Mouse (Mus musculus) limb, embryonic 11.5 days (tissue): ENCODE measurements around the gene Ssh2. TPM values are rescaled to one million over a fixed set of nuclear protein-coding genes. Genes with fewer than 3 reads are reported as not detected.

Source experiments
- ATAC-seq: fragments of 200-750 bp; cut with Nextera tagmentation; 2 replicates; pipeline ENCODE4 v1.8.0; 2017; ENCODE audit warnings: low read depth; ENCODE audit not compliant: insufficient number of reproducible peaks, low FRiP score, low TSS enrichment
- DNase-seq: peaks from one replicate; pipeline ENCODE4 v3.0.0-alpha.2; 2015; ENCODE audit warnings: low spot score
- H3K27ac ChIP-seq: fragments of 300-500 bp; sonication (generic); replicated peaks from 2 replicates; pipeline ENCODE4 v1.5.1; 2014; ENCODE audit warnings: low read depth, mild to moderate bottlenecking, low read length
- H3K27me3 ChIP-seq: fragments of 300-500 bp; sonication (generic); 2 replicates; pipeline ENCODE4 v1.6.1; 2014; ENCODE audit warnings: mild to moderate bottlenecking, low read length, mixed read lengths; ENCODE audit not compliant: control insufficient read depth, insufficient read depth
- H3K36me3 ChIP-seq: fragments of 300-500 bp; sonication (generic); 2 replicates; pipeline ENCODE4 v1.6.1; 2014; ENCODE audit warnings: mild to moderate bottlenecking, low read length, moderate library complexity, mixed read lengths; ENCODE audit not compliant: control insufficient read depth, insufficient read depth
- H3K4me1 ChIP-seq: fragments of 300-500 bp; sonication (generic); 2 replicates; pipeline ENCODE4 v1.6.1; 2014; ENCODE audit warnings: low read length, mixed read lengths; ENCODE audit not compliant: control insufficient read depth, insufficient read depth
- H3K4me2 ChIP-seq: fragments of 300-500 bp; sonication (generic); 2 replicates; pipeline ENCODE4 v1.6.1; 2014; ENCODE audit warnings: low read depth, mild to moderate bottlenecking, moderate library complexity; ENCODE audit not compliant: severe bottlenecking
- H3K4me3 ChIP-seq: fragments of 300-500 bp; sonication (generic); 2 replicates; pipeline ENCODE4 v1.5.1; 2014; ENCODE audit warnings: low read depth, low read length
- H3K9ac ChIP-seq: fragments of 300-500 bp; sonication (generic); 2 replicates; pipeline ENCODE4 v1.6.1; 2014; ENCODE audit warnings: mild to moderate bottlenecking, low read length
- H3K9me3 ChIP-seq: fragments of 300-500 bp; sonication (generic); 2 replicates; pipeline ENCODE4 v1.6.1; 2016; ENCODE audit warnings: low read length; ENCODE audit not compliant: control insufficient read depth
- WGBS: fragments of 180-500 bp; shearing (Covaris S2); extraction: QIAGEN DNeasy Blood & Tissue Kit; methylation state at CpG from one replicate; pipeline ENCODE4 v1.1.7; 2014; 5-methylcytosine and 5-hydroxymethylcytosine counted together
- polyA plus RNA-seq: library from polyadenylated mRNA; unstranded; fragments of >200 nt; fragmentation: Nextera tagmentation; extraction: Ambion mirVana; gene quantifications from 2 replicates; pipeline ENCODE4 v1.2.1, GENCODE M21; 2014

Ssh2 gene
- polyA plus RNA-seq, 1 experiment from 2014 or later = 9.9 TPM

DNA sequence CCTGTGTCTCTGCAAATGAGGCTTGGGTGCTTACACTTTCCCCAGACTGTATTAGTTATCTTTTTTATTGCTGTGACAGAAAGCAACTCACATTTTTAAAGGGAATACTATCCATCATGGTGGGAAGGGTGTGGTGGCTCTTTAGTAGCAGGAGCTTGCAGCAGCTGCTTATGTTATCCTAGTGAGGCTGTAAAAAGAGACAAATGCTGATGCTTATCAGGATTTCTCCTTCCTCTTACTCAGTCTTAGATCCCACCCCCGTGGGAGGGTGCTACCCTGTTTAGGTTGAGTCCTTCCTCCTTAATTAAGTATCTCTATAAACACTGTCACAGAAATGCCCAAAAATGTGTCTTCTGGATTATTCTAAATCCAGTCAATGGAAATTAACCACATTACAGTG is 105.1 kb downstream of the Ssh2 start:
- Histone ChIP-seq H3K9ac (no peak overlapping the region), H3K4me2 (no peak overlapping the region), H3K27ac (no peak overlapping the region), H3K27me3 (no peaks in the 10 kb centered on the region), H3K4me1 (no peaks in the 10 kb centered on the region), H3K4me3 (no peak overlapping the region), H3K9me3 (no peaks in the 10 kb centered on the region), H3K36me3 (no peaks in the 10 kb centered on the region)
- DNase-seq = no peak
- WGBS = 24% methylated on average over 1 of the region's 1 CpGs
- no peak for ATAC-seq

DNA sequence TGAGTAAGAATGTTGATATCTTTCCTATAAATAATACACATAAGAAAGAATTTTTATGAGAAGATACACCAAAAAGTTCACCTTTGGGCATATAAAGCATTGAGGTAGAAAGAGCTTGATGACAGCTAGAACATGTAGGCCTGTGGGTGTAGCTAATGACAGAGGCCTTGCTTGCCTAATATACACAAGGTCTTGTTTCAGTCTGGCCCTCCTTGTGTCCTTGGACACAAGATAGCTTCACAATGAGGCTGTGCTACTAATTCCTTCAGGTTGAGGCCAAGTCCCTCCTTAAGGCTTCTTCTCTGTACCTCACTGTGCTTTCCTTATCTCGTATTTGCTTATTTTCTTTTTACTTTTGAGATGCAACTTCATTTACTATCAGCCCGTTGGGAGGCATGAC is 114.4 kb downstream of the Ssh2 start:
- Histone ChIP-seq H3K4me1 (no peaks in the 10 kb centered on the region), H3K36me3 (no peaks in the 10 kb centered on the region), H3K27ac (no peak overlapping the region), H3K9me3 (no peaks in the 10 kb centered on the region), H3K27me3 (no peaks in the 10 kb centered on the region), H3K9ac (no peak overlapping the region), H3K4me2 (no peak overlapping the region), H3K4me3 (no peak overlapping the region)
- 86% methylated on average over 2 of the region's 2 CpGs for WGBS
- no peak for ATAC-seq
- DNase-seq = no peak

DNA sequence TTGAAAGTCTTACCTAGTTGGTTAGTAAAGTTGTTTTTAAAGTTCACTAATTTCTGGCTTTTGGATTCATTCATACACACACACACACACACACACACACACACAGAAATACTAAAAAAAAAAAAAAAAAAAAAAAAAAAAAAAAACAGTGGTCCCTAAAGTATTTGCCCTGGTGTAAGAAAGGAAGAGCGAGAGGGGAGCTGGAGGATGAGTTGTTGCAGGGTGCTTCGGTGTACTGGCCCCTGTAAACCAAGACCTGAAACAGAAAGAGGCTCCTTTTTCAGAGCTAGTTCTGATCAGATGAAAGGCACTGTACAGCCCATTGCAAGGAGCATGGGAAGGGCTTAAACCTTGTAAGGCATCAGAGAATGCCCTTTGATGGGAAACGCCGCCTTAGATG is 131.2 kb downstream of the Ssh2 start:
- DNase-seq = no peak
- no peaks in the 10 kb centered on the region for H3K27me3 ChIP-seq
- H3K4me2 ChIP-seq = no peak overlapping the region
- no peaks in the 10 kb centered on the region for H3K9me3 ChIP-seq
- H3K9ac ChIP-seq = no peak overlapping the region
- no peak overlapping the region for H3K27ac ChIP-seq
- H3K4me1 ChIP-seq = no peaks in the 10 kb centered on the region
- H3K36me3 ChIP-seq = no peaks in the 10 kb centered on the region
- 74% methylated on average over 4 of the region's 4 CpGs for WGBS
- no peak overlapping the region for H3K4me3 ChIP-seq
- ATAC-seq = no peak

DNA sequence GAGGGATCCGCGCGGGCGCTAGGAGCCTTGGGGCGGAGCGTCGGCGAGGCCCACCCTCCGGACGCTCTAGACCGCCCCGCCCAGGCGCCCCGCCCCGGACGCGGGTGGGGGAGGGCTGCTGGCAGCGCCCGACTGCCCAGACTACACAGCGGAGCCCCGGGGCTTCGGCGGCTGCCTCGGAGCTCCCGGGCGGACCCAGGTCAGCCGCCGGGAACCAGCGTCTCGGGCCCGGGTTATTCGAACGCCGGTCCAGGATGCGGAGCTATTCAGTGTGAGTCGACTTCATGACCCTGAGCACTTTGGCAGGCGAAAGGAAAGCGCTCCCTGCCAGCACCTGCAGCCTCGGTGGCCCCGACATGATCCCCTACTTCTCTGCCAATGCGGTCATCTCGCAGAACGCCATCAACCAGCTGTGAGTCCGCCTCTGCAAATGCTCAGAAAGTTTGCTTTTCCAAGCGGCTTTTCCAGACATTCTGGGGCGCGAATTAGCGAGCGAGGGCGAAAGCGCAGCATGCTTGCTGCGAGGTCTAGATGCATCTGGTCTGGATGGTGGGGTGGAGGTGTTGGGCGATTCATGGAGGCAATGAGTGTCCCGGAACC is 132.2 kb downstream of the Ssh2 start:
- no peaks in the 10 kb centered on the region for H3K27me3 ChIP-seq
- H3K27ac ChIP-seq = no peak overlapping the region
- no peaks in the 10 kb centered on the region for H3K36me3 ChIP-seq
- H3K9me3 ChIP-seq = no peaks in the 10 kb centered on the region
- peak overlapping the region; percentile 60 for H3K4me3 ChIP-seq
- DNase-seq (peak; percentile 90), ATAC-seq (peak; percentile 93)
- 0 out of 2 replicates have a peak overlapping the region, but pooled peaks have one; percentile 38 for H3K9ac ChIP-seq
- no peaks in the 10 kb centered on the region for H3K4me1 ChIP-seq
- WGBS = under 1% methylated on average over 54 of the region's 54 CpGs
- H3K4me2 ChIP-seq = peak overlapping the region; percentile 84

DNA sequence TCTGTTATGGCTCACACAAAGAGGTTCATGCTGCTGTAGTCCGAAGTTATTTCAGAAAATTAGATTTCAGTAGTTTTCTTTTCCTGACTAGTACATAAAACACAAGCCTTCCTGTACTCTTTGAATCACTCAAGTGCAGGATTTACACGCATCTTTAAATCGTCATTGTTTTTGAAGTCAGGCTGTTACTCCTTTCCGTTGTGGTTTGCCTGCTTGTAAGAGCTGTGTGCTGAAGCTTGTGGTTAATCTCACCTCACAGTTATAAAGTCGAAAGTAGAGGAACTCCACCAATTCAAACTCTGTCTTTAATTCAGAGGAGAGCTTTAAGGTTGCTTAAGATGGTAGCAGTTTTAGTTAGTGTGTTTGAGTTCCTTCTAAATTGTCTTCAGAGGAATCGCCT is 132.9 kb downstream of the Ssh2 start:
- Histone ChIP-seq H3K4me3 (peak overlapping the region; percentile 60; the same call in 1 of the 2 replicates), H3K4me1 (no peaks in the 10 kb centered on the region), H3K27me3 (no peaks in the 10 kb centered on the region), H3K4me2 (peak overlapping the region; percentile 84), H3K36me3 (no peaks in the 10 kb centered on the region), H3K9ac (no peak overlapping the region), H3K9me3 (no peaks in the 10 kb centered on the region), H3K27ac (no peak overlapping the region)
- DNase-seq (no peak), ATAC-seq (no peak)
- 20% methylated on average over 6 of the region's 6 CpGs for WGBS

DNA sequence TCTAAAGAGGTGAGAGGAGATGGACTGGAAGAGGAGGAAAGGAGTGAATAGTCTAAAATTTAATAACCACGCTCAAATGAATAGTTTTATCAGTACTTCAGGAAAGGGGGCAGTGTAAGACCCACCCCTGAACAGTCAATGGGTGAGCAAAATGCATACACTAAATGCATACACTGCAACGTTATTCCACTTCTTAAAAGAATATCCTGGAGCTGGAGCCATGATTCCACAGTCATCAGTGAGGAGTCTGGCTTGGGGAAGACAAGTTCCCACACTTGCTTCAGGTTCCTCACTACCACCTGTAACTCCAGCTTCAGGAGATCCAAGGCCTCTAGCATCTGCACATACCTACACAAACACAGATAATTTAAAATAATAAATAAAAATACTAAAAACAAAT is 133.6 kb downstream of the Ssh2 start:
- no peak for ATAC-seq
- Histone ChIP-seq H3K27ac (no peak overlapping the region), H3K9me3 (no peaks in the 10 kb centered on the region), H3K9ac (no peak overlapping the region), H3K36me3 (no peaks in the 10 kb centered on the region), H3K27me3 (no peaks in the 10 kb centered on the region), H3K4me1 (no peaks in the 10 kb centered on the region), H3K4me3 (no peak overlapping the region), H3K4me2 (no peak overlapping the region)
- 79% methylated on average over 2 of the region's 2 CpGs for WGBS
- no peak for DNase-seq

DNA sequence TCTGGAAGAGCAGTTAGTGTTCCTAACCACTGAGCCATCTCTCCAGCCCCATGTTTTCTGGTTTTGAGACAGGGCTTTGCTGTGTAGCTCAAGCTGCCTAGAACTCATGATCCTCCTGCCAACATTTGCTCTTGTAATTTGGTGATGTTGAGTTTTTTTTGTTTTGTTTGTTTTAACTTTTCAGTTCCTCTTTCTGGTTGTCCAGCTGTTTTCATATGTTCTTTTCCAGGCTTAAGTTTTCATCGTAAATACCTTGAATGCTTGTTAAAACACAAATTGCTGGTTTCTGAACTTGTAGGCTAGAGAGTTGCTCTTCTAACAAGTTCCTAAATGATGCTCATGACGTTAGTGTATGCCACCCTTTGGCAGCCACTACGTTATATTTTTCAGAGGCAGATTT is 139.0 kb downstream of the Ssh2 start:
- Histone ChIP-seq H3K27ac (no peak overlapping the region), H3K9ac (no peak overlapping the region), H3K4me2 (no peak overlapping the region), H3K9me3 (no peaks in the 10 kb centered on the region), H3K4me3 (no peak overlapping the region), H3K36me3 (no peaks in the 10 kb centered on the region), H3K4me1 (no peaks in the 10 kb centered on the region), H3K27me3 (no peaks in the 10 kb centered on the region)
- 74% methylated on average over 3 of the region's 3 CpGs for WGBS
- ATAC-seq = no peak
- no peak for DNase-seq

DNA sequence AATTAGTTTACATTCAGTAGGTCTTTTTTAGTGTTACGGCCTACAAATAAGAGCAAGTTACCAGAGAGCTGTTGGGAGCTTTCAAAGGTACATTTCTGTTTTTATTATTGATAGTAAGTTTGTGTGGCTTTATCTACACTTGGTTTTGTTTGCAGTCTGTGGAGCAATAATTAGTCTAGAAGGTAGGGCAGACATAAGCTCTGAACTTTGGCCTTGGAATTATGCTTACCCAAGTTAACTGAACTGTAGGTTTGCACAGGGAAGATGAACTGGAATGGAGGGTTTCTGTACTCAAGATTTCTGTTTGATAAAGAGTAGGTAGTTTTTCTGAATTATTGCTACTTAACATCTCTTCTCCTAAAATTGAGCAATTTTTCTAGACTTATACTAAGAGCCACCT is 141.8 kb downstream of the Ssh2 start:
- DNase-seq = no peak
- Histone ChIP-seq H3K4me2 (no peak overlapping the region), H3K27ac (no peak overlapping the region), H3K4me1 (no peaks in the 10 kb centered on the region), H3K36me3 (no peaks in the 10 kb centered on the region), H3K27me3 (no peaks in the 10 kb centered on the region), H3K9ac (no peak overlapping the region), H3K9me3 (no peaks in the 10 kb centered on the region), H3K4me3 (no peak overlapping the region)
- WGBS = 98% methylated on average over 1 of the region's 1 CpGs
- no peak for ATAC-seq

DNA sequence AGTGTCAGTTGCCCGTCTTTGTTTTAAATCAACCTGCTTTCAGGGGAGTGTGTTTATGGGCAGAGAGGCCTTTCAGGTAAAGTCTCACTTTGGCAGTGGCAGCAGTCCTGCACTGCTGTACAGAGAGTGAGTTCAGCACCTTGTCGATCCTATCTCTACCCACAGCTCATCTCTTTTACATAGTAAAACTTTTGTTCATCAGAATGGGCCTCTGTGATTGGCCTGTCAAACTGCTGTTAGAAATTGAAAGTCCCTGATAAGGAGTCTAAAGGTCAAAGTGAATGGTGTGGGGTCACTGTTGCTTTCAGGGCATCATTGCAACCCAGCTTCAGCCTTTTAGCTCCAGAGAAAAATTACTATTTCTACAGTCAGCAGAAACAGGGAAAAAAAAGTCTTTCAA is 147.4 kb downstream of the Ssh2 start:
- no peaks in the 10 kb centered on the region for H3K4me1 ChIP-seq
- H3K4me3 ChIP-seq = no peak overlapping the region
- no peak for DNase-seq
- no peak overlapping the region for H3K4me2 ChIP-seq
- no peaks in the 10 kb centered on the region for H3K27me3 ChIP-seq
- ATAC-seq = no peak
- H3K27ac ChIP-seq = no peak overlapping the region
- no peaks in the 10 kb centered on the region for H3K9me3 ChIP-seq
- H3K9ac ChIP-seq = no peak overlapping the region
- no peaks in the 10 kb centered on the region for H3K36me3 ChIP-seq
- 69% methylated on average over 2 of the region's 2 CpGs for WGBS
